Mouse (Mus musculus): ENCODE data around the gene Fam172a.
A peak's percentile ranks its signal among the peaks of the same experiment; 100 is the strongest.

Fam172a gene

DNA sequence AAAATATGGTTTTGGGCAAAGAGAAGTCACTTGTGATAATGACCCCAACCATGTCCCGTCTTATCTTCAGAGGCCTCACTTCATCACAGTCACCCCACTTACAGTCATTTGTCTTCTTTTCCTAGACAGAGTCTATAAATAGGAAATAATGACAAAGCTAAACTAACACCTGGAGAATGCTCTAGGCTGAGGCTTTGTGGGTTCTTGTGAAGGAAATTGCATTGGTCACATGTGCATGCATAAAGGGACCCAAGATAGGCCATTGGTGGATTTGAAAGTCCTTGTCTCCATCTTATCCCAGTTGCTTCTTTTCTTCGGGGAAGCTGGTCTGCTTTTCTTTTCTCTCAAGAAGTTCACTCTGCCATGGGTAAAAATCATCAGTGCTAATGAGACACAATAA, 400.5 kb downstream of the Fam172a start:
- DNase-seq (ENCODE audit: low spot score), result no peak

DNA sequence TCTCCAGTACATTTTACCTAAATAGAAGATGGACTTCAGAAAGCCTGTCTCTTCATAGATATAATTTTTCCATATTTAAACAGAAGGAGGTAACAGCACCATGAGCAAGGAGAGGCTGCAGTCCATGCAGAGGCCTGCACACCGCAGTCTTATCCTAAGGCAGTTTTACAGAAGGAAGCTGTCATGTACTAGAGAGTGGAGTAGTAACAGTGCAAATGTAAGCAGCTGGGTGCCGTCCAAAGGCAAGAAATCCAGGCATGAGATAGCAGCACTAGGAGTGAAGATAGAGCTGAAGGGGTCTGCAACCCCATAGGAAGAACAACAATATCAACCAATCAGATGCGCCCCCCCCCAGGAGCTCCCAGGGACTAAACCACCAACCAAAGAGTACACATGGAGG, 403.0 kb downstream of the Fam172a start:
- no peak for DNase-seq (ENCODE audit: low spot score)

DNA sequence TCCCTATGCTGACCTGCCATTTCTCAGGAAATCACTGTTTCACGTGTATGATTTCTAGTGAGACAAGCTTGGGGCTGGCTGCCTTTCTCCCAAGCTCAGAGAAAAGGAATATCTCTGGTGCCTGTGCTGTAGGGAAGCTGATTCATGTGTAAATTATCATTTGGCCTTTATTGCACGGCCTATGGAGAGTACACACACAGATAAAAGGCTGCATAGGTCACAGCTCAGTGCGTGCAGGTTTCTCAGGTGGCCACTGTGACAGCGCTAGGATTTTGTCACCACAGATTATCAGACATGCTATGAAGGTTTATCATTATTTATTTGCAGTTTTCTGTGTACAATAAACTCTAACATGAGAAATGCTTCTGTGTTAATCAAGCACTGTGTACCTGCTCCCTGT, 408.8 kb downstream of the Fam172a start:
- DNase-seq (ENCODE audit: low spot score), result no peak

DNA sequence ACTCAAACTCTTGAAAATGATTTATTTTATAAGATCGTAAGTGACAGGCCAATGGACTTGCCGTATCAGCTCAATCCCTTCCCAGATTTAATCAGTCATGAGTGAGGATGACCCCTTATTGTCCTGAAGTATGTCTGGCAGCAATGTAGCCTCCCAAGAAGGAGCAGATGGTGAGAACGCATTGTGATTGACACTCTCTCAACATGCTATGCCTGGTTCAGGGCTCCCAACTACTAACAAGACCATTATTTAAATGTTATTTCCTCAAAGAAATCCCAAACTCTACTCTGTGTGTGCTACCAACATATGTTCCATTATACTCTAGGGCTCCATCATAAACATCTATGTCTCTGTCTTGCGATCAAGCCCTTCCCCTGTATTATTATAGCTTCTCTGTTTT, 412.1 kb downstream of the Fam172a start:
- no peak for DNase-seq (ENCODE audit: low spot score)

DNA sequence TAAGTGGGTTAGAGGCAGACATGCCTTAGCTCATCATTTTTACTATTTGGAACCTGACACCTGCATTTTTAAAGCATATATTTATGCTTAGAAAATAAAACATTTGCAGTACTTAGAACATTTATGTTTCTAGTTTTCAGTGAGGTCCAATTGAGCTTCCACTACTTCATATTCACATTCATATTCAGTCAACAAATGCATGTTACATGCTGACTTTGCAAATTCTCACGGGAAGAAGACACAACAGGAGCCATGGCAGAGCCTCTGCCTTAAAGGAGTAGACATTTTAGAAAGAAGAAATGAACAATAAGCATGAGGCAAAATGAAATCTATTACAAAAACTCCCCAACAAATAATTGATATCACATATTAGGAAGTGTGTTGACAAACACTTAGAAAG, 416.9 kb downstream of the Fam172a start:
- no peak for DNase-seq (ENCODE audit: low spot score)

DNA sequence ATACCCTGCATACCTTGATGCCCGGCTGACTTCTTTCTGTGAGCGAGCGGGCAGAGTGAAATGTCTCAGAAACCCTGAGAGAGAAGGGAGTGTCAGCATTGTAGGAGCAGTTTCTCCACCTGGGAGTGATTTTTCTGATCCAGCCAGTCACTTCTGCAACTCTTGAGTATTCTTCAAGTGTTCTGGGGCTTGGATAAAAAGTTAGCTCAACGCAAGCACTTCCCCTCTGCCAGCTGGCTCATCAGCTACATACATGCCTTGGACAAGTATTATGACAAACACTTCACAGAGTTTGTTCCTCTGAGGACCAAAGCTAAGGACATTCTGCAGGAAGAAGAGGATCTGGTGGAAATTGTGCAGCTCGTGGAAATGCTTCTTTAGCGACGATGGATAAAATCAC, 420.2 kb downstream of the Fam172a start:
- no peak for DNase-seq (ENCODE audit: low spot score)

DNA sequence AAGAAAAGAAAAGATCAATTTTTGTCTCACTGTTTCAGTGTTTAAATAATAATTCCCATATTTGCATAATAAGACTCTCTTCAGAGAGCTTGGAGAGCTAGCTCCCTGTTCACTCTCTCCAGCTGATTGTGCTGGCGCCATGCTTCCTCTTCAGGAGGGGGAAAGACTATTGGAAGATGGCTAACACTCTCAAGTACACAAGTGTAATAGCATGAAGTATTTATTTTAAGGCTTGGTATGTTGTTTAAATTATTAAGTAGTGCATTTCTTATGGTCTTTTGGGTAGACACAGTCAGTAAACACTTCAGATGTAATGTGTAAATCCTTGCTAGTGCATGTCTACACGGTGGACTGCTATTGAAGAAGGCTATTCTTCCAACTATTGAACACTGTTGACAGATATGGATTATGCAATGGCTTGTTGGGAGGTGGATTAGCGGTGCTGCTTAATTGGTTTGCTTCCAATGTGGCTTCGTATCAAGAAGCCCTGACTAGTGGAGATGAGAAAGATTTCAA, 422.1 kb downstream of the Fam172a start:
- no peak for DNase-seq (ENCODE audit: low spot score)

DNA sequence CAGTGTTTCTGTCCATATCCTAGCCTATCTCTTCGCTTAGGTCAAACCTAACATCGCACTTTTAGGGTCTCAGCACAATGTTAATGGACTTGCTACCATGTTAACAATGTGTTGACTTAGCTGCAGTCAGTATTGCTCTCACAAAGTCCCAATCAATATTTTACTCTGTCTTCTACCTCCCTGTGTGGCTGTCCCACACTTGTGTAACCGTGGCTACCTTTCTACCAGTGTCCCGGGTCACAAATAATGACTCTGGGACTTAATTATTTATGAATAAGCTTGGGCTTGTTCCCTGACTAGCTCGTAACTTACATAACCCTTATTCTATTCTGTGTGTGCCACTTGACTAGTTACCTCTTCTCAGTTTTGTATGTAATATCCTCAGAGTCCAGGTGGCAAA, 455.6 kb downstream of the Fam172a start:
- no peak for DNase-seq (ENCODE audit: low spot score)

DNA sequence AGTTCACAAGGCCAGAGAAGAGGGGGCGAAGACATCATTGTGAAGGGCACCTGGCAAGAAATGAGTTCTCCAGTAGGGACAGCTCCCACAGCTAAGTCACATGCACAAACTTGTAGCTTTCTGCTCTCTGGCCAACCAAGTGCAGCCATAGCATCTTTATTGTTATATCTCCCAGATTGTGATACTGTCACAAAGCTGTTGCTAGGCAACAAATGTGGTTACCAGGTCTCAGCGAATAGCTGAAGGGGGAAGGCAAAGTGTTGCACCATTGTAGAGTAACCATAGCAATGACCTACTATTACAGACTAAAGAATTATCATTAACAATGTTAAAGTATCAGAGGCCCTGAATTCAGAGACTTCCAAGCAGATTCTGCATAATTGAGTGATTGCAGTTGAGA, 460.3 kb downstream of the Fam172a start:
- no peak for DNase-seq (ENCODE audit: low spot score)

DNA sequence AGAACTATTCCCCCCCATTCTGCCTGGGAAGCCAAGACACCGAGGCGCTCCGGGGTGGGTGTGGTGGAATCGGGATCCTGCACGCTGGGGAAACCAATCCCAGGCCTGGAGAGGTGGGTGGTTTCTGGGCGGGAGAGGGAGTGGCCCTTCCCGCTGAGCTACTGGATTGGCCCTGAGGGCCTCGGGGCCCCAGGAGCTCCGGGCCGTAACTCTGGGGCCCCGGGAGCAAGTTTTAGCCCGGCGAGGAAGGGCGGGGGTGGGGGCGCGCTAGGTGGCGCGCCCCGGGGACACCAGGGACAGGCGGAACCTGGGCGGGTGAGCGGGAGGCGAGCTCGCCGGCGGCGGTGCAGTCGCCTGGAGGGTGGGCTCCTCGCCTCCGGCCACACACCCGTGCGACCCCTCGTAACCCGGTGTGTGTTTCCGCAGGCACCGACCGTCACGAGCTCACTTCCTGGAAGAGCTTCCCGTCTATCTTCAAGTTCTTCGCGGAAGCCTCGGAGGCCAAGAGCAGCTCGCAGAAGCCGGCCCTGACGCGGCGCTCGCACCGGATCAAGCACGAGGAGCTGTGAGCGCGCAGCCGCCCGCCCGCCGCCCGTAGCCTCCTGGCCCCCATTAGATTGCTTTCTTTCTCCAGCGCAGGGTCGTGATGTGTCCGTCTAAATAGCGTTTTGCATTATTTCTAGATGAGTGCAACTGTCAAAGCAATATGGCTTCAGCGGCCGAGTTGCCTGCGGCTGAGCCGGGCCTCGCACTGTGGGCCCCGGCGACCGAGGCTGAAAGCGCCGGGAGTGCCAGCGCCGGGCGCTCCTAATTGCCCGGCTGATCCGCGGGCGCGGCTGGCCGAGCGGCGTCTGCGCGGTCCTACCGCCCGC, 461.5 kb downstream of the Fam172a start:
- peak; percentile 29 for DNase-seq (ENCODE audit: low spot score)

DNA sequence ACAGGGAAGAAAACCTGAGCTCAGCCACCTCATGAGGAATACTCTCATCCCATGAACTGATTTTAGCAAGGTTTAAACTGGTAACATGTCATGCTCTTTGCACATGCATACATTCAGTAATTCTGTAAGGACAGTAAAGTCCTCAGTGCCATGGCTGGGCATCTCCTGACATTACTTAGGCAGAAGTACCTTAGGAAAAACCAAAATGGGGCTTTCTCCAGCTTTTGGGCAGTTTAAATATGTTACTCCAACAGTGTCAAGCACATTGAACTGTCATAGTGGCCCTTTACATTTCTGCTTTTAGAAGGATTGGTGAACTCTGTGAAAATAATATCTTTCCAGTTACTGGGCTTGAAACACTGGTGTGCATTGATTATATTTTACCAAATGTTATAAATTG, 463.1 kb downstream of the Fam172a start:
- no peak for DNase-seq (ENCODE audit: low spot score)

DNA sequence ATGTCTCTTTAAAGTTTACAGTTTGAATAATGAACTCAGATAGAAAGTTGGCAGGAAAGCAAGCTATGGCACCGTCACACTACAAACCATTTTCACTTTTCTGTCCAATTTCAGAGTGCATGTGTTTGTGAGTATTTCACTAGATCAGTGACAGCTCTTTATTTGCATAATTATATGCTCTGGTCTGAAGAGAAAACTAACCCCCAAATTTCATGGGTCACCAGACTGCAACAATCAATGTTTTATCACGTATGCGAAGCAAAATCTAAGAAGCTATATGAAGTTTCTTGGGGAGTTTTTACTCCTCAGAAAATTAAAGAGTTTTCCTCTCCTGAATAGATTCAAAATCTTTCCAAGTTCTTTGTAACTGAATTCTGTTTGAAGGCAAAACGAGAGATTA, 466.3 kb downstream of the Fam172a start:
- no peak for DNase-seq (ENCODE audit: low spot score)

DNA sequence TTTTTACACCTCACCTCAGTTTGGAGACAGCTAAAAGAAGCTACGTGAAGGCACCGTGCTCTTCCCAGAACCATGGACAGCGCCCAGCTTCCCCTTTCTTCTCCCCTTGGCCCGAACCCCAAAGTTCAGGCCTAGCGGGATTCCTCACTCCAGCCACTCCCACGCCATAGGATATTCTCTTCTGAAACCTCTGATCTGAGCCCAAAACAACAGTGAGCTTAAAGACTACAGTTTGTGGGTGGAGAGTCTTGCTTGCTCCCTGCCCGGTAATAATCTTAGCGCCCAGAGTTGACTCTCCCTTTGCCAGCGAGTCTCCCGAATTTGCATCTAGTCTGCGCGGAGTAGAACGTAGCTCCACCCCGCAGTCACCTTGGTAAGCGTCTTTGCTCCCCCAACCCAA, 469.5 kb downstream of the Fam172a start:
- no peak for DNase-seq (ENCODE audit: low spot score)

DNA sequence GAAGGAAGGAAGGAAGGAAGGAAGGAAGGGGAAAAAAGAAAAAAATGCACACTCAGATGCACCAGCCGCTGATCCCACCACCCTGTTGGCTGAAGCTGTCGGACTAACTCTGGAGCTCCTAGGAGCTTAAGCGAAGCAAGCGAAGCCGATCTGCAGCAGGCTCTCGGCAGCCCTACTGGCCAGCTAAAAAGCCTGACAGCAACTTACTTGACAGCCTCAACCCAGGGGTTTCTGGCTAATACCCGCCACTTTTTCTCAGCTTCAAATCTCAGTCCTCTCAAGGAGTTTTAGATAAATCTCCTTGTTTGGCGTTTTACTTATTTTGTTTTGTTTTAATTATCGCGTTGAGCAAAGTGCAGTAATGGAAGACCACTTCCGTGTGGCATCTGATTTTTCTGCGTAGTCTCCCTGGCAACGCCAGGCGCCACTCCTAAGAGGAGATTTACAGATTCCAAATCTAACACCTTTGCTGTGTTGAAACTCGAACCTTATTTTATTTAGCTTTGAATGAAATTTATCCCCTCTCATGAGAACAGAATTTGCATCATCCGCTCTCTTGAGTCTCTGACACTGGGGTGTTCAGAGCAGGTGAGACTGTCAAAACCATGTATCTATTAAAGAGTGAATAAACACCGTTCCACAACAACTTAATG, 470.3 kb downstream of the Fam172a start:
- DNase-seq (ENCODE audit: low spot score), result no peak

DNA sequence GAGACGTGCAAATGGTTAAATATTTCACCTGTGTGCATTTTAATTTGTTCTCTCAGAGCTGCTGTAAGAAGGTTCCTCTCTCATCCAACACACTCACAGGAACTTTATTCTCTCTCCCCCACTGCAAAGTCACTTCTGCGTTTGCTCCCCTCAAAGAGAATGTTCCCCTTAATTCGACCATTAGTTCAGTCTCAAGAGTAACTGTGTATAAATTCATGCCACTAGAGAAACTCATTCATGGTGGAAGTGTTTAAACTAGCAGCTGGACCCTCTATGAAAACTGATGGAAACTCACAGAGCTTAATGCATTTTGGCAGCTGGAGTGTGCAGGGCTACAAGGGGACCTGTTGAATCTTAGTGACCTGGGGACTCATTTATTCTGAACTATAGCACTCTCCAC, 471.0 kb downstream of the Fam172a start:
- DNase-seq (ENCODE audit: low spot score), result no peak

DNA sequence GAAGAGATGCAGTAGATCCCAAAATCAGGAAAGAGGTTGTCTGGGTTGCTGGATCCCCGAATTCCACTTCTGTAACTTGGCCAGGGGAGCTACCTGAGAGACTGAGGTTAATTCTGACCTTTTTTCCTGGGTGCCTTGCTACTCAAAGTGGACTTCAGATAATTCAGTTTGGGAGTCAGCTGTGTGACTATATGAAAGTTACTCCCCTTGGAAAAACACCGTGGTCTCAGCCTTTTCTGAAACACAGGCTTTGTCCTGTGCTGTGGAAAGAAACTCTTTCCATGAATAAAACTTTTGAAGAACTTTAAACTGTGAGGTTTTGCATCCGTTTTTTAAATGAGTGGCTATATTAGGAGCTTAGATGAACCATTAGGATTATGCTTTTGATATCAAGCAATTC, 472.4 kb downstream of the Fam172a start:
- DNase-seq (ENCODE audit: low spot score), result no peak

DNA sequence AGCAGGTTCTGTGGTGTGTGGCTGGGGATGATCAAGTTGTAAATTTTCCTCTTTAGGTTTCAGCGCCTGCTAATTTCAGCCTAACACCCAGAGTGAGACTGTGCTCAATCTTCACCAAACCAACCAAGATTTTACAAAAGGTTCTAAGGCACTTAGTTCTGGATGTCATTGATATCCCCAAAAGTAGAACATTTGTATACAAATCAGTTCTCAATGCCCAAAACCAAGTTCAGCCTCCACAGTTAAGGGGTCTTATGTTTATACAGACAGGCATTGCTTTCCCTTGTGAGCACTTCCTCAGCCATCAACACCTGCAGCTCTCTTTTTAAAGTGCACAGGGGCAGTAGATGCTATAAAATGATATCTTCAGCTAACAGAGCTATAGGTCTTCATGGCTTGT, 473.1 kb downstream of the Fam172a start:
- no peak for DNase-seq (ENCODE audit: low spot score)

DNA sequence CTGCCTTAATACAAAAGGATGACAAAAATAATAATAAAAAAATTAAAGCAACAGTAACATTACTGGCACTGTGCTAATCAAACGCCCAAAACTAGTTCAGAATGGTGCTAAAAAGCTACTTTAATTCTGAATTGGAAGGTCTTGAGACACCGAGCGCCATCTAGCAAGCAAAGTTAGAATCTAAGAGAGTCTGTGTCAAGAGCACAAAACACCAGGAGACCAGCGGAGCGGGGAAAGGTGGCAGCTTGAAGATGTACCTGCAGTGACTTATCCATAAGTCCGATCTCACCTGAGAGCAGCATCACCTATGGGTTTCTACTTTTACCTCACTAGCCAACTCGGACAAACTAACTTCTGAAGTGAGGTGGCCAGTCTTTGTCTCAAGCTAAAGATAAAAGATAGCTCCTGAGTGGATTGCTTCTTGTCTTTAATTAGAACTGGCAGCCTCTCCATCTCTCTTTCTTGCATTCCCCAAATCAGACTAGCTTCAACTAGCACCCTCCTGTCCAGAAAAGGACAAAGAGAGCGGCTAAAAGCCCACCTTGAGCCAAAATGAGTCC, 474.1 kb downstream of the Fam172a start:
- DNase-seq (ENCODE audit: low spot score), result no peak

DNA sequence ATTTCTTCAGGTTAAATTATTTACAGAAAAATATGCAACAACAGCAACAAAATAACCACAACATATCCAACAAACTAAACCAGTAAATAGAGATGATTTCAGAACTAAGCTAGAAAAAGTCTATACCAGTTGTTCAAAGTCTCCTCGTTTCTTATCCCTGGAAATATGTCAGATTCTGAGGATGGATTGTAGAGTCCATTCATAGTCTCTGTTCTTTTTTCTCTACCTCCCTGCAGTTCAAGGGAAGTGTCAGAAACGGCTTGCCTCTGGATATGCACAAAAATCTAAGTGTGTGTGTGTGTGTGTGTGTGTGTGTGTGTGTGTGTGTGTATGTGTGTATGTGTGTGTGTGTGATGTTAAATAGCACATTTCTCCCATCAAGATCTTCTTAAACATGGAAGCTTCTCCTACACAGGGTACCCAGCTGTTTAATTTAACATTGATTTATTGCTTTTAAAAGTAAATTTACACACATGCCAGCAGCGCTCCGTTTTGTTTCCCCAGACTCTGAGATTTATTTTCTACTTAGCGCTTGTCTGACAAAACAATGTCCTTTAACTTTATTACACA, 475.6 kb downstream of the Fam172a start:
- DNase-seq (ENCODE audit: low spot score), result no peak

DNA sequence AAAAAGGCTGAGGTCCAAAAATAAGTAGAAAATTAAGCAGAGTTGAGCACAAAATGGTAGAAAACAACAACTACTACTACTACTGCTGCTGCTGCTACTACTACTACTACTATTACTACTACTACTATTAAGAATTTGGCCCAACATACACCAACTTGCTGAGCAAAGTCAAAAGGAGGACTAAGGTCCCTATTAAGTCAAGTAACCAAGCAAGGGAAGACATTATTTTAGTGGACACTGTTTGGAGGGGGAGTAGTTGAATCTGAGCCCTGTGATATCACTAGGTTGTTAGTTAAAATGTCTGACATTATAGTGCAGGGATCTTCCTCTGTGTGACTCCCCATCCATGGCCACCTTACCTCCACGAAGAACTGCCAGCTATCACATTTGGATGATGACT, 476.2 kb downstream of the Fam172a start:
- DNase-seq (ENCODE audit: low spot score), result no peak

DNA sequence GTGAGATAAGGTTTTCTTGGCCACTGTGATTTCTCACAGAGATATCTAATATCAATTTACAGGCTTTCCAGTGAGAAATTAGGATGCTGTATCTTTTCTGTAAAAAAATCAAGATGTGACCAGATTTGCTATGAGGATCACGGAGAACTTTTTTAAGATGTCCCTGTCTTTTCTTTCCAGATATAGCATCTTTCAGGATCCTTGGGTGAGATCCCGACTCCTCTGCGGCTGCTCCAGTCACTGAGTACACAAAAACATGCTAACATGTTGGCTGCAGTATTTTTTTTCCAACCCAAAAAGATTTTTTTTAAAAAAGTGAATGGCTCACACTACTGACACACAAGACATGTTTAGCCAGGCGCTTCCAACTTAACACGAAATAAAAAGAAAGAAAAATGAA, 476.9 kb downstream of the Fam172a start:
- DNase-seq (ENCODE audit: low spot score), result no peak

DNA sequence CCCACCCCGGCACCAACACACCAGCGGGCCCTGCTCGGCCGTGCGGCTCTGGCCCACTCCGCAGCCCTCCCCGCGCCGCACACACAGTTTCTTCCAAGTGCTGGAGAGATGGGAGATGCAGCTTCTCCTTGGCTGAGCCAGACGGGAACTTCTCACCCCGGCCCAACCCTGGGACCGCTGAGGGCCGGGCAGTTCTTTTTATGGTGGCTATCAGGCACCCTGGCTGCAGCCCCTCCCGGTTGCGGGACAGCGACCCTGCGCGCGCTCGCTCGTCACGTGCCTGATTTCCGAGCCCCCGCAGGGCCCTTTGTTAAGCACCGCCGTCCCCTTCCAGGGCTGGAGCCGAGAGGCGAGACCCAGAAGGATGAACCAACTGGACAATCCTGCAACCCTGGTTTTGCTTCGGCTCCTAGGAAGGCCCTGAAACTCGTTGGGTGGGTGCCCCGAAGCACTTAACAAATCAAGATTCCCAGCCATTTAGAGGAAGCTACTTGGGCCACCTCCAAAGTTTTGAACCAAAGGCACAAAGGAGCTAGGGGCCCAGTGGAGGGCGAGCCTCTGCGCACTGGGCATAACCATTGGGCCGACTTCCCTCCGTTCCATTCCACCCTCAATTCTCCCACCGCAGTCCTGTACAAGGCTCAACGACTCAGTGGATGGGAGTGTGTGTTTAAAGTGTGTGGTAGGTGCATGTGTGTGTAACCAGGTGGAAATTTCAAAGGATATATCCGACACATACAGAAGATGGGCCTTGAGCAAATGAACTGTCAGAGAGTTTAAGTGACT, 477.7 kb downstream of the Fam172a start:
- no peak for DNase-seq (ENCODE audit: low spot score)
